Mouse (Mus musculus): ENCODE measurements around the gene Taok3.

The Taok3 gene

DNA sequence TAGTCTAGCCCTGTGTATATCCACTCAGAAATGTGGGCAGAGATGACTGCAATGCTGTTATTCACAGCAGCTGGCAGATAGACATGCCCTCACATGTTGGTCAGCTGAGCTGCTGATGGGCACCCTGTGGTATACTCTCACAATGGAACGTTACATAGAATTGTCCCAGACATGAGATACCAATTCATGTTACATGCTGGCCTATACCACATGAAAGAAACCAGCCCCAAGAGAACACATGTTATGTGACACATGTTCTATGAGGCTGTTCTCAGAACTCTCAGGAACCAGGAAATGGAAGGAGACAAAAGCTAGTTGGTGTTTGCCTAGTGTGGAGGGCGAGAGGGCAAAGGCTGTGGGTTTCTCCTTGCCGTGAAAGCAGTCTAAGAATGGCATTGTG lies 62.5 kb downstream of the Taok3 start:
- no peak for DNase-seq (ENCODE audit: low spot score)

DNA sequence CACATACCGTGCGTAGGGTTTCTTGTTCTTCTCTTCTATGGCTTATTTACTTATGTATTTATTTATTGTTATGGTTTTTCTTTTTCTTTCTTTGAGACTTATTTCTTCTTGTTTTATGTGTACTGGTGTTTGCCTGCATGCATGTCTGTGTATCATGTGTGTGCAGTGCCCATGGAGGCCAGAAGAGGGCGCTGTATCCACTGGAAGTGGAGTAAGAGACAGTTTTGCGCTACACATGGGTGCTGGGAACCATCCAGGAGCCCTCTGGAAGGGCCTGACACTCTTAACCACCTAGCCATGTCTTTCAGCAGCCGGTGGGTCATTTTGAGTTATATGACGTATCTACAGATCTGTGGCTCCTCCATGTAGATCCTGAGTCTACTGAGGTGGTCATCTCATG lies 64.9 kb downstream of the Taok3 start:
- no peak for DNase-seq (ENCODE audit: low spot score)

DNA sequence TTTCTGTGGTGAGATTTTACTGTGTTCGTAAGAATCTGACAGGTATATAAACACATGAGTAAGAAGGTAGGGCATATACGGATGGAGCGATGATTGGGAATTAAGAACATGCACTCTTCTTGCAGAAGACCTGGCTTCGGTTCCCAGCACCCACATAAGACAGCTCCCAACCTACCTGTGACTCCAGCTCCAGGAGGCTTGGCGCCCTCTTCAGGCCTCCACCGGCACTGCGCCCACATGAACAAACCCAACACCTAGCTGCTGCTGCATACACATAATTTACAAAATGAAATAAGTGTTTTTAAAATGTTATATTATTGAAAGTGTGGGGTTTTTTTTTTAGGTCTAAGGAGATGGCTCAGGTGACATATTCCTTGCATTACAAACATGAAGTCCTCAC lies 65.7 kb downstream of the Taok3 start:
- DNase-seq (ENCODE audit: low spot score): peak; percentile 30

DNA sequence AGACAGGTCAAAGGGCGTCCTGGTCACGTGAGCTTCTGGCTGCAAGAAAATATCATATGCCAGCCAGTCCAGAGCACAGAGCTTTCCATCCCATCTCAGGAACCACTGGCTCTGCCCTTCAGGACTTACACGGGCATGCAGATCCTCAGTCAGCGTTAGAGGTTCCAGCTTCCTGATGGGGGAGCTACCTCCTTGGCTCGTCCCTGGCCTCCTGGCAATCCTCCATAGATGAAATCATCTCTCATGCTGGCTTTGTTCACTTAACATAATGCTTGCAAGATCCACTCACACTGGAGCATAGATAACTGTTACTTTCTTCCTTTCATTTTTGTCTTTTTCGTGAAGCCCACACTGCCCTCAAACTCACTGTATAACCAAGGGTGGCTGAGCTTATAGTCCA lies 72.1 kb downstream of the Taok3 start:
- no peak for DNase-seq (ENCODE audit: low spot score)

DNA sequence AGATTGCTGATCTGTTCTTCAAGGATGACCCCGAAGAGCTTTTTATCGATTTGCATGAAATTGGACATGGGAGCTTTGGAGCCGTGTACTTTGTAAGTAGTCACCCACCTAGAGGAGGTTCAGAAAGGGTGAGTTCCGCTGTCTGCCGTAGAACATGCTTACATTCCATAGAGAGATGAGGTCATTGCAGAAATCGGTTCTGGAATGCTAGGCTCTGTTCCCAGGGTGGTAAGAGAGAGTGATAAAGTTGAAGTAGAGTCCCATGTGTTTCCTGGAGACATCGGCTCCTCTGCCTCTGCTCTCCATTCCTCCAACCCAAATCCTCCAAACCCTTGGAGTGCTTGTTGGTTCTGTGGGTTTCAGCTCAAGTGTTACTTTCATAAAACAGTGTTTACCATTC lies 73.8 kb downstream of the Taok3 start:
- DNase-seq (ENCODE audit: low spot score): no peak

DNA sequence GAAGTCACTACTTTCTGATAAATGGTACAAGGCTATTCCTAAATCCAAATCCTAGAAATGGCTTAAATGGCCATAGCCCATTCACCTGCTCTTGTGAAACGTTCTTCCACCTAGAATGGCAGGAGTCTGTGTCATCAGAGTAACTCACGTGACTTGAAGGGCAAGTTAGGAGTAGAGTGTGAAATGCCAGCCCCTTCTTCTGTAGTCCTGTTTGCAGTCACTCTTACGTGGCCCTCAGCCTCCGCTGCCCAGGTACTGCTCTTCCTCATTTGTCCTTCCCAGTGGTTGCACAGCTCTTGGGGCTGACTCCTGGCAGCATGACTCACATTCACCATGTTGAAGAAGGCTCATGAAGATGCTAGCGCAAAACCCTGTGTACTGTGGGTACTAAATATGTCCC lies 74.7 kb downstream of the Taok3 start:
- DNase-seq (ENCODE audit: low spot score): no peak

DNA sequence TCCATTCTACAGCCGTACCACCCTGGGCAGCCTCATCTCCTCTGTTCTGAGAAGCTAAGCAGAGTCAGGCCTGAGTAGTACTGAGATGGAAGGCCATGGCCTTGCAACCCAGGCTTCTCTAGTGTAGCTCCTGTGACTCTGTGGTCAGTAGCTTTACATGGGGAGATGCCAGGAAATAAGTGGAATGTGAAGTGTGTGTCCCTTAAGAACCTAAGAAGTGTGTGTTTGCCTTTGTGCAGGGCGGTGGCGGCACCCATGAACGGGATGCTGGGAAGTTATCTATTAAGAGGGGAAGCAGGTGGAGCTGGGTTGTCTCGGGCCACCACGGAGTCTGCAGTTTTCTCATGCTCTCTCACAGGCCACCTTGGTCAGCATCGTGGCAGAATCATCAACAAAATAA lies 76.6 kb downstream of the Taok3 start:
- DNase-seq (ENCODE audit: low spot score): no peak

DNA sequence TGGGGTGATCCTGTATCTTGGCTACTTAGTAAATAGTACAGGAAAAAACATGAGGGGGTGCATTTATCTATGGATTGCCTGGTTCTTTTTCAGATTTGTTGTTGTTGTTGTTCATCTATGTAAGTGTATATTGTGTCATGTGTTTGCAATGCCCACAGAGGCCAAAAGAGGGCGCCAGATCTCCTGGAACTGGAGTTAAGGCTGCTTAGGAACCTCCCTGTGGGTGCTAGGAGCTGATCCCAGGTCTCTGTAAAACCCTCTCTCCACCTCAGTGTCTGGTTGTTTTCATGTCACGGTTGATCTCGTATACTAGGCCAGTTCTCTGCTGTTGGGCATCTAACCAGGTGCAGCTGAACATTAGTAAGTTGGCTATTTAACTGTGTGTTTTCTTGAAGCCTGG lies 78.5 kb downstream of the Taok3 start:
- DNase-seq (ENCODE audit: low spot score): no peak

DNA sequence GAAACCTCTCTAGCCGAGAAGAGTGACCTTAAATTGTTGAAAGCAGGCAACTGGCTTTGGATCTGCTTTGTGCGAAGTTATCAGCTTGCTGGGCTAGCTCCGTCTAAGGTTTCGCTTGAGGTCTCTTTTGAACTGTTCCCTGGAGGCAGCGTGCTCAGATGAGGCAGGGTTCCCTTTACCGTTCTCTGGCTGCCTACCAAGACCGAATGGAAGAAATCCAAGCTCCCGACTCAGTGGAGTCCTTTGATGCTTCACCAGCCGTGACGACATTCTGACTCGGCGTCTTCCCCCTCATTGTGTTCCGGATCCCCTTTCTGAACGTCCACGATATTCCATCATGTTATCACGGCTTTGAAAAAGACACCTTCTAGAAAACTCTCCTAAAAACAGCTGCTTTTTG lies 87.4 kb downstream of the Taok3 start:
- DNase-seq (ENCODE audit: low spot score): no peak

DNA sequence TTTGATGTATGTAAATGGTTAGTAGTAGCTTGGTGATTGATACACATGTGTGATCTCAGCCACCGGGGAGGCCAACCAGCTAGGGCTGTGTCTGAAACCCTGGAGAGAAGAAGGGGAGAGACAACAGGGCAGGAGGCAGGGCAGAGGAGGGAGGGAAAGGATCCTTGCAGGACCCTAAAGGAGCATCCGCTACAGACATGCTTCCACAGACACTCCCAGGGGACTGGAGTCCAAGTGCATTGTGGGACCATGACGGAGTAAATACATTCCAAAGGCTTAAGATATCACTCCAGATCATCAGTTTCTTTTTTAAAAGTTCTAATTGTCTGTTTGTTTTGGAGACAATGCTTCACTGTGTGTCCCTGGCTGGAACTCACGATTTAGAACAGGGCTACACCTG lies 94.1 kb downstream of the Taok3 start:
- no peak for DNase-seq (ENCODE audit: low spot score)

DNA sequence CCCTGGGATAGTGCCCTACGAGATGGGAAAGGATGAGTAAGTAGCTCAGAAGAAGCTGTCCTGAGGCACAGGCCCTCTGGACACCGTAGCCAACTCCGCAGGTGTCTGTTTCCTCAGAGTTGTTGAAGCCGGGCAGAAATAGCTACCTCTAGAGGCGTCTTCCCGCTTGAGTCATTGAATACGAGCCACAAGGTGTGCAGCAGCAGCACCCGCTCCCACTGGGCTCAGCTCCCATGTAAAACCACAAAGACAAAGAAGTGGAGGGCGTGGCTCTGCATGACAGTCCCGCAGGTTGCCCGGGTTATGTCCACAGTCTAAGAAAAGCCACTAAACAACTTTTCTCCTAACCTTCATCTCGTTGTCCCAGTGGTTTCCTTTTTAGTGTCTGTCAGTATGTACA lies 111.1 kb downstream of the Taok3 start:
- DNase-seq (ENCODE audit: low spot score): no peak

DNA sequence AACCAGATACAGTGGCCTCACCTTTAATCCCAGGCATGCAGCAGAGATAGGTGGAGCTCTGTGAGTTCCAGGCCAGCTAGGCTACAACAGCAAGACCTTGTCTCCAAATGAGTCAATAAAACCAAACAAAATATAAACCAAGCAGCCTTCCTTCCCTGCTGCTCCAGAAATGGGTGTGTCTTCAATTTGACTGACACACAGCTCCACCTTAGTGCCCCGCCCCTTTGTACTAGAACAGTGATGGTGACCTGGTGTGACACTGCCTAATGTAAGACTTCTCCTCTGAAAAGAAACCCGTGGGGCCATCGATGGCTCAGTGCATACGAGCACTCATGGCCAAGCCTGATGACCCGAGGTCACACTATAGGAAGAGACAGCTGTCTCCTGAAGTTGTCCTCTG lies 116.6 kb downstream of the Taok3 start:
- no peak for DNase-seq (ENCODE audit: low spot score)

DNA sequence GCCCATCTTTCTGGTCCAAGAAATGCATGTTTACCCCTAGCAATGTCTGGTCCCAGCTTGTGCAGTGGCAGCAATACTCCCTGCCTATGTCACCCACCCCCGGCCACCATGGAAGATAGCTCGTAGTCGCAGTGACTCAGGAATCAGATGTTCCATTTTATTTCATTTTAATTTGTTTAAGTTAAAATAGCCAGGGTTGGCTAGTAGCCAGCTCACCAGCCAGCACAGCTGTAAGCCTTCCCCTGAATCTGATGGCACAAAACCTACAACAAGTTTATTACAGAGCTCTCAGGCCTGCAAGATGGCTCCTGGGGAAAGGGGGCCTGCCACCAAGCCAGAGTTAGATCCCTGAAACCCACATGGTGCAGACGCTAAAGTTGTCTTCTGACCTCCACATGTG lies 119.2 kb downstream of the Taok3 start:
- DNase-seq (ENCODE audit: low spot score): no peak

DNA sequence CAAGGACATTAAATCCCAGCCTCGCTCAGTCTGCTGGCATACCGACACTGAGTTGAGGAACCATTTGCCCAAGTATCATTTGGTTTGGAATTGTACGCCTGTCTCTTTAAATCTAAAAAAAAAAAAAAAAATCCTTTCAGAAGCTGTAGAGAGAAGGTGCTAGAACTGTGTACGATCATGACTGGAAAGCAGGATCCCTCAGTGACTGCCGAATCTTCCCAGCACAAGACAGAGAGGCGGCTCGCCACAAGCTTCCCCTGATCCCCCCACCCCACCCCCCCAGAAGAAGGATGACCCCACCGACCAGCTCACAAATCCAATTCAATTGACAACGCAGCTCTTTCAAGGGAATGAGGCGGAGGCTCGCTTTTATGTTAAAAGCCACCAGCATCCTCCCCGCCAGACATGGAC lies 120.4 kb downstream of the Taok3 start:
- DNase-seq (ENCODE audit: low spot score): no peak

DNA sequence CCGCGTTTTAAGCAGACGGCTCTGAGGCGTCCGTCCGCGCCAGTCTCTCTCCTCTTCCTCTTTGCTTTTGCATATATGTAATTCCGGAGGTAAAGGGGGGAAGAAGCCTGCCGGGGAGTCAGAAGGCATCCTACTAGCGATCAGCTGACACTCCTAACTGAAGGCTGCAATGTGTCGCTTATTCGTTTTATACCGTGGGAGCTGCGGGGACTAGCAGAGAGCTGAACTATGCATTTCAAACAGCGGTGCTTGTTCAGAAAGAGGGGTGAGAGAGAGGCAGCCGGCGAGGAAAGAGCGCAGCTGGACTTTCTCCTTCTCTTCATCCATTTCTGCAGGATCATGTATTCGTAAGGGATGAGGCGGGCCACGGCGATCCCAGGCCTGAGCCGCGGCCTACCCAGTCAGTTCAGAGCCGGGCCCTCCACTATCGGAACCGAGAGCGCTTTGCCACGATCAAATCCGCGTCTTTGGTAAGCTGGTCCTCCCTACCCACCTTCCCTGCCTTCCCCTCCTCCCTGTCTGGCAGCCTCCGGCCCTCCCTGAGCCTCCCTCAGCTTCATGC lies 120.9 kb downstream of the Taok3 start:
- DNase-seq (ENCODE audit: low spot score): no peak

DNA sequence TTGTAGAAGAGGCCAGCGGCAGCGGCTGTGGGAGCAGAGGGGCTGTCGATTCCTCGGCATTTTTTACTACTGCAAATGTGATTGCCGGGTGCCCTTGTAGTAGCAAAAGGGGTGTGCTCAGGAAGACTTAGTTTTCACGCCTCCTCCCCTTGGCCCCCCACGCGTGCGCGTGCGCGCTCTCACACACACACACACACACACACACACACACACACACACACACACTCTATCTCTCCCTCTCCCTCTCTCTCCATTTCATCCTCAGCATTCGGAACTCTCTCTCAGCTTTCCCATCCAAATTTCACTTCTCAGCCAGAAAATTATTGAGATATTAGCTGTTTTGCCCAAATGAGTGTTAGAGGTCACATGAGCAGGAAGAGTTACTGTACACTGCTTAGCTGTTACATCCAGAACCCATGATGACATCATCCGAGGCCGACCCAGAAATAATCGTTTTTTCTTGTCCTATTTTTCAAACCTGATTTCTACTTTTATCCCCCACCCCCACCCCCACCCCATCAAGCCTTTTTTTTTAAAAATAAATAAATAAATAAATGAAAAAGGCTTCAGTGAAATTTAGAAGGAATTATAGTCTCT lies 122.1 kb downstream of the Taok3 start:
- DNase-seq (ENCODE audit: low spot score): no peak

DNA sequence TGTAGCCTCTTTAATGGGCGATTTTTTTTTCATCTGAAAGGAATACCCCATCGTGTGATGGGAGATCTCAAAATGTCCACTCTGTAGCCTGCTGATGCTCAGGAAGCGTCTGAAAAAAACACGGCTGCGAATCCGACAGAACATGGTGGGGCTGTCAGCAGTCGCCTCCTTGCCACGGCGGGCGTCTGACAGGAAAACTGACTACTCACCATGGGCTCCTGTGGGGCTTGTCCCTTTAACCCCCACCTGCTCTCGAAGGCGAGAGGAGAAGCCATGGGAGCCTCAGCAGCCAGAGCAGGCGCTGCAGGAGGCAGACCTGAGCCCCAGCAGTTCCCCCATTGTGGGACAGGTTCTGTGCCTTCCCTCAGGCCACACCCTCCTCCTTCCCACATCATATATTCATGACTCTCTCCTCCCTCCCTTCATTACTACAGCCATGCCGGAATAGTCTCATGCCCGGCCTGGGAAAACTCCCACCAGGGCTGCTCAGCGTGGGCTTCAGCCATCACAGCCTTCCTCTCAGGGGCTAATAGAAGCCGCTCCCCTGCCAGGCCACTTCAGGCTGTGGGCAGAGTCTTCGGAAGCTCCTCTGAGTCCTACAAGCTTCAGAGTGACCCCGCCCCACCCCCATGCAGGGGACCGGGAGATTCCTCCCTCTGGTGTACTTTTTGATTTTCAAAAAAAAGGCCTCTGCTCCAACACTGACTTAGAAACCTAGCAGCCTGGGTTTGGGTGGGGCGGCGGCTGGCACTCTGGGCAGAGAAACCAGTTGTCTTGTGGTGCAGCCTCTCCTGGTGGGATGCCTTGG lies 122.9 kb downstream of the Taok3 start:
- DNase-seq (ENCODE audit: low spot score): no peak

DNA sequence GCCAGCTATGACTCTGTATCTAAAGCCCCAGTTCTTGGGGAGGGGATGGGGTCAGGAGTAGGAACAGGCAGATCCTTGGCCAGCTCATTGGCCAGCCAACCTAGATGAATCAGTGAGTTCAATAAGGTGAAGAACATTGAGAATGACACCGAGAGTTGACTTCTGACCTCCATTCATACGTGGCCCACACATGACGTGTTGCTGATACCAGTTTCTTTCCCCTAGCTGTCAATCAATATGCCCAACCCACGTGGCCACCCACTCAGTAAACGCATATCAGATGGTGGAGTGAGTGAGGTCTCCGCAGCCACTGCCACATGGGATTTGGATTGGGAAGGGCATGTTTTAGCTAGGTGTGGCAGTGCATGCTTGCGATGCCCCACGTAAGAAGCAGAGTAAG lies 125.2 kb downstream of the Taok3 start:
- DNase-seq (ENCODE audit: low spot score): no peak

DNA sequence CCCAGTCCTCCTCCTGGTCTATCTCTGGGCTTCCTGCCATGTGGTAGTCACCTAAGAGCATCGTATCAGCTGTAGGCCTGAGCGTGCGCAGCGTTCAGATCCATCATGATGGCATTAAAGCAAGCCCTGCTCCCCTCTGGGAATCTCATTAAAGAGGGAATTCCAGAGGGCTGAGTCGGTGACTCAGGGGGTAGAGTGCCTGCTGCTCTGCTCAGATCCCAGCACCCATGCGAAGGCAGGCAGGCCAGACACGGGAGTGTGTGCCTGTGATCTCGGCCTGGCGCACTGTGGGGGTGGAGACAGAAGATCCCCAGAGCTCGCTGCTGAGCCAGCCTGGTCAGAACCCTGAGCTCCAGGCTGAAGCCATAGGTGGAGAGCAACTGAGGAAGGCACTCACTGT lies 128.4 kb downstream of the Taok3 start:
- no peak for DNase-seq (ENCODE audit: low spot score)

DNA sequence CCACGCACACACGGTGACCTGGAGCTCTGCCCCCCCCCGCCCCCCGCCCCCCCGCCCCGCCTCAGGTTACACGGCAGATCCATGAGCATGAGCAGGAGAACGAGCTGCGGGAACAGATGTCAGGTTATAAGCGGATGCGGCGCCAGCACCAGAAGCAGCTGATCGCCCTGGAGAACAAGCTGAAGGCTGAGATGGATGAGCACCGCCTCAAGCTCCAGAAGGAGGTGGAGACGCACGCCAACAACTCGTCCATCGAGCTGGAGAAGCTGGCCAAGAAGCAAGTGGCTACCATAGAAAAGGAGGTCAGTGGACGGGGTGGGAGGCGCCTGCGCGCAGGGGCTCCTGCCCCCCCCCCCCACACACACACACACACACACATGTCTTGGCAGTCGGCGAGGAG lies 130.9 kb downstream of the Taok3 start:
- no peak for DNase-seq (ENCODE audit: low spot score)

DNA sequence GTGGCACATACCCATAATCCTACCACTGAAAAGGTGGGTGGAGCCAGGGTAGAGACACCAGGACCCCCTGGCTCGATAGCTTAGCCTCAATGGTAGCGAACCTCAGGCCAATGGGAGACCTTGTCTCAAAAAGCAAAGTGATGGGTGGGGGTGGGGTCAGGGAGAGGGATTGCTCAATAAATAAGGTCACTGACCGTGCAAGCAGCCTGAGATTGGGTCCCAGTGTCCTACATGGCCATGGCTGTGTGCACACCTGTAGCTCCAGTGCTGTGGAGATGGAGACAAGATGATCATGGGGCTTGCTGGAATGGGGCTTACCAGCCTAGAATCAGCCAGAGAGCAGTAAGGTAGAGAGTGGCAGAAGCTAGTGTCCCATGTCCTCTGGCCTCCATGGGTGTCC lies 131.8 kb downstream of the Taok3 start:
- DNase-seq (ENCODE audit: low spot score): no peak

DNA sequence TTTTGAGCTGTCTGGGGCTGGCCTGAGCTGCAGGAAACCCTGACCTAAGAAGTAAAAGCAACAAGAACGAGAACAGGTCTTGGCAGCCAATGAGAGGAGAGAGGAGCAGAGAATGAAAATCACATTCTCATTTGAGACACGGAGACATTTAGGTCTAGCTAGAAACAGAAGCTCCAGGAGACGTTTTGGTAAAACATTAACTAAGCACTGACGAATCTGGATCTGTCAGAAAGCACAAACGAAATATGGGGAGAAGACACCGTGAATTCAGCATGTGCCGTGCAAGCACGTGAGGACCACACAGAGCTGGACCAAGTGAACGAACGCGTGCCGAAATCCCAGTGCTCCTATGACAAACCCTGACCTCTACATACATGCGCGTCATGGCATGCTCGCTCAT lies 138.3 kb downstream of the Taok3 start:
- no peak for DNase-seq (ENCODE audit: low spot score)

DNA sequence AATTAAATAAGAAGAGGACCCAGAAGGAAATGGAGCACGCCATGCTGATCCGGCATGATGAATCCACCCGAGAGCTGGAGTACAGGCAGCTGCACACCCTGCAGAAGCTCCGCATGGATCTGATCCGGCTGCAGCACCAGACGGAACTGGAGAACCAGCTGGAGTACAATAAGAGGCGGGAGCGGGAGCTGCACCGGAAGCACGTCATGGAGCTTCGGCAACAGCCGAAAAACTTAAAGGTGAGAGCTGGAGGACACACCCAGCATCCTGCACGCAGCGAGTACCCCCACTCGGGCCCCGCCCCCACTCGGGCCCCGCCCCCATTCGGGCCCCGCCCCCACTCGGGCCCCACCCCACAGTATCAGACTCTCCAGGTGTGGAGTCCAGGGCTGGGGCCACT lies 143.6 kb downstream of the Taok3 start:
- no peak for DNase-seq (ENCODE audit: low spot score)

DNA sequence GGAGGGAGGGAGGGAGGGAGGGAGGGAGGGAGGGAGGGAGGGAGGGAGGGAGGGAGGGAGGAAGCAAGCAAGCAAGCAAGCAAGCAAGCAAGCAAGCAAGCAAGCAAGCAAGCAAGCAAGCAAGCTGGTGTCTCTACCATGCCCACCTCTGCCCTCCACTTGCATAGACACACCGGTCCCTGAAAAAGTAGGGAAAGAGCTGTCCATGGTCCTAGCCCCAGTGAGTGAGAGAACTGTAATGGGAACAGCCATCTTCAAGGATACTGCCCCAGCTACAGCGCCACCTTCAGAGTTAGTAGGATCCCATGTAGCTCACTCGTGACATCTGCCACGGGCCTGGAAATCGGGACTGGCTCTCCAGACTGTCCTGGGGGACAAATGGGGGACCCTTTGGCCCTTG lies 144.8 kb downstream of the Taok3 start:
- DNase-seq (ENCODE audit: low spot score): no peak
